Mouse (Mus musculus): ENCODE data around the gene Ssc4d. TPM values are rescaled to one million over a fixed set of nuclear protein-coding genes. Genes with fewer than 3 reads are reported as not detected.
A peak's percentile ranks its signal among the peaks of the same experiment; 100 is the strongest.

Gene Ssc4d
- polyA plus RNA-seq, 2 experiments, result 2.6 to 6.6 TPM

DNA sequence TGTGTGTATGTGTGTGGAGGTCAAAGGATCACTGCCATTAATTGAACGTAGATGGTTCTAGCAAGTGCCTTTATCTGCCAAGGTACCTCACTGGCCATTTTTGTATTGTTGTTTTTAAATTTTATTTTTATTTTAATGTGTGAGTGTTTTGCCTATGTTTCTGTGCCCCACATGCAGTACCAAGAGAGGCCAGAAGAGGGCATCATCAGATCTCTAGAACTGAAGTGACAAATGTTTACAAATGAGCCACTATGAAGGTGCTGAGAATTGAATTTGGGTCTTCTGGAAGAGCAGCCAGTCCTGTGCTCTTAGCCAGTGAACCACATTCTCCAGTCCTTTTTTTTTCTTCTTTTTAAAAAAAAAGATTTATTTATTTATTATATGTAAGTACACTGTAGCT lies 5.5 kb downstream of the Ssc4d start:
- DNase-seq (ENCODE audit: low spot score) (no peak), ATAC-seq (ENCODE audit: low FRiP score, low read depth) (no peak)
- H3K4me3 ChIP-seq (replicated peaks; ENCODE audit: low read length), result no peak overlapping the region
- H3K27ac ChIP-seq (replicated peaks; ENCODE audit: low read depth, low read length), result no peak overlapping the region
- H3K9ac ChIP-seq (ENCODE audit: low read depth, low read length, severe bottlenecking), result no peak overlapping the region
- no peaks in the 10 kb centered on the region for H3K27me3 ChIP-seq (ENCODE audit: control insufficient read depth, insufficient read depth, low read length)
- H3K9me3 ChIP-seq (ENCODE audit: control insufficient read depth, low read length), result no peaks in the 10 kb centered on the region
- H3K4me1 ChIP-seq (ENCODE audit: control insufficient read depth, insufficient read depth, low read length), result peaks cover 6% of the 10 kb centered on the region; the same call in 1 of the 2 replicates
- no peak for TF ChIP-seq POLR2A (IDR thresholded peaks at IDR 0.05; ENCODE audit: borderline replicate concordance, extremely low read depth, insufficient read depth, insufficient read length)
- WGBS, result 64% methylated on average over 1 of the region's 1 CpGs
- no peaks in the 10 kb centered on the region for H3K36me3 ChIP-seq (ENCODE audit: control insufficient read depth, insufficient read depth, low read length)
- no peak overlapping the region for H3K4me2 ChIP-seq (replicated peaks; ENCODE audit: low read depth, low read length, severe bottlenecking)

DNA sequence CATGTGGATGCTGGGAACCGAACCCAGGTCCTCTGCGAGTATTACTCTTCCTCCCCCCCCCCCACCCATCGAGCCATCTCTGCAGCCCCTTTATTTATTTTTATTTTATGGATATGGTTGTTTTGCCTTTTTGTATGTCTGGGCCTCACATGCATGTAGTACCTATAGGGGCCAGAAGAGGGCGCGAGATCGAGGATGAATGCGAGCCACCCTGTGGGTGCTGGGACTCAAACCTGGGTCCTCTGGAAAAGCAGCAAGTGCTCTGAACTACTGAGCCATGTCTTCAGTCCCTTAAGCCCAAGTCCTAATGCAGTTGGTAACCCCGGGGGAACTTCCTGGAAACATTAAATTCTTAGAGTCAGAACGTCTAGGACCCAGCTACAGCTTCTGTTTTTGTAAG lies 7.5 kb downstream of the Ssc4d start:
- WGBS, result 57% methylated on average over 9 of the region's 9 CpGs

DNA sequence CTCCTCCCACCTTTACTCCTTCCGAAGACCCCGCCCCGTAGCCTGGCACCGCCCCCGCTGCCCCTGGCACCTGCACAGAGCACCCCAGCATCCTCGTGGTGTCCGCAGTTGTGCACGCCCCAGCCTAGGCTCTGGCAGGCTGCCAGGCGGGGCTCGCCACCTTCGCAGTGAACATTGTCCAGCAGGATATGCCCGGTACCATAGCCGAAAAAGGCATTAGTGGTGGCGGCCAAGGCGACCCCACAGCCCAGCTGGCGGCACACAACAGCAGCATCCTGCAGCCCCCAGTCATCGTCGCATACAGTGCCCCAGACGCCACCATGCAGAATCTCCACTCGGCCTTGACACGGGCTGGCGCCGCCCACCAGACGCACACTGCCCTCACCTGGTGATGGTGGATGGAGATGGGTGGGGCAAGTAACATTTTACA lies 8.8 kb downstream of the Ssc4d start:
- DNase-seq (ENCODE audit: low spot score) (no peak), ATAC-seq (ENCODE audit: low FRiP score, low read depth) (no peak)
- Histone ChIP-seq H3K9me3 (ENCODE audit: control insufficient read depth, low read length) (no peaks in the 10 kb centered on the region), H3K4me3 (replicated peaks; ENCODE audit: low read length) (peak overlapping the region; percentile 21; the same call in 1 of the 2 replicates), H3K4me2 (replicated peaks; ENCODE audit: low read depth, low read length, severe bottlenecking) (peak overlapping the region; percentile 47), H3K9ac (ENCODE audit: low read depth, low read length, severe bottlenecking) (peak overlapping the region; percentile 38; the same call in 1 of the 2 replicates), H3K36me3 (ENCODE audit: control insufficient read depth, insufficient read depth, low read length) (no peaks in the 10 kb centered on the region), H3K27me3 (ENCODE audit: control insufficient read depth, insufficient read depth, low read length) (no peaks in the 10 kb centered on the region), H3K4me1 (ENCODE audit: control insufficient read depth, insufficient read depth, low read length) (peaks cover 14% of the 10 kb centered on the region), H3K27ac (replicated peaks; ENCODE audit: low read depth, low read length) (no peak overlapping the region)
- TF ChIP-seq POLR2A (IDR thresholded peaks at IDR 0.05; ENCODE audit: borderline replicate concordance, extremely low read depth, insufficient read depth, insufficient read length), result no peak
- WGBS, result 6% methylated on average over 24 of the region's 24 CpGs

More for the DNA sequence above, 7.5 kb downstream of the Ssc4d start:
- H3K9ac ChIP-seq (ENCODE audit: low read depth, low read length, severe bottlenecking), result no peak overlapping the region
- DNase-seq (ENCODE audit: low spot score), result no peak
- H3K9me3 ChIP-seq (ENCODE audit: control insufficient read depth, low read length), result no peaks in the 10 kb centered on the region
- peaks cover 8% of the 10 kb centered on the region for H3K4me1 ChIP-seq (ENCODE audit: control insufficient read depth, insufficient read depth, low read length)
- no peaks in the 10 kb centered on the region for H3K36me3 ChIP-seq (ENCODE audit: control insufficient read depth, insufficient read depth, low read length)
- H3K27ac ChIP-seq (replicated peaks; ENCODE audit: low read depth, low read length), result no peak overlapping the region
- no peak overlapping the region for H3K4me3 ChIP-seq (replicated peaks; ENCODE audit: low read length)
- H3K4me2 ChIP-seq (replicated peaks; ENCODE audit: low read depth, low read length, severe bottlenecking), result no peak overlapping the region
- TF ChIP-seq POLR2A (IDR thresholded peaks at IDR 0.05; ENCODE audit: borderline replicate concordance, extremely low read depth, insufficient read depth, insufficient read length), result no peak
- no peak for ATAC-seq (ENCODE audit: low FRiP score, low read depth)
- no peaks in the 10 kb centered on the region for H3K27me3 ChIP-seq (ENCODE audit: control insufficient read depth, insufficient read depth, low read length)

DNA sequence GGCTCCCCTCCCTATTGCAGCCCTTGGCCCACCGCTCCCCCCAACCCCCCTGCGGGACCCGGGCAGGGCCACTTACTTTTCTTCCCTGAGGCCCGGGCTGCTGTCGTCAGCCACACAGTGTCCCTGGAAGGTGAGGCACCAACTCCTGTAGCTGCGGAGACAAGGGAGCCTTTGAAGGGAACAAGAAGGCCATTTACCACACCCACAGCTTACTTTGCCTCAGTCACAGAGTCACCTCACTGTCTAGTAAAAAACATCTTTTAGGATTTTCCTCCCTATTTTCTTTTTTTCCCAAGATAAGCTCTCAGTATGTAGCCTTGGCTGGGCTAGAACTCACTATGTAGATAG lies 11.1 kb downstream of the Ssc4d start:
- peak overlapping the region; percentile 88 for H3K9ac ChIP-seq (ENCODE audit: low read depth, low read length, severe bottlenecking)
- no peaks in the 10 kb centered on the region for H3K9me3 ChIP-seq (ENCODE audit: control insufficient read depth, low read length)
- peak overlapping the region; percentile 67 for H3K4me3 ChIP-seq (replicated peaks; ENCODE audit: low read length)
- no peak for TF ChIP-seq POLR2A (IDR thresholded peaks at IDR 0.05; ENCODE audit: borderline replicate concordance, extremely low read depth, insufficient read depth, insufficient read length)
- WGBS, result 5% methylated on average over 5 of the region's 6 CpGs
- H3K27ac ChIP-seq (replicated peaks; ENCODE audit: low read depth, low read length), result peak overlapping the region; percentile 92
- no peak for DNase-seq (ENCODE audit: low spot score)
- no peaks in the 10 kb centered on the region for H3K36me3 ChIP-seq (ENCODE audit: control insufficient read depth, insufficient read depth, low read length)
- H3K4me1 ChIP-seq (ENCODE audit: control insufficient read depth, insufficient read depth, low read length), result peaks cover 15% of the 10 kb centered on the region
- H3K27me3 ChIP-seq (ENCODE audit: control insufficient read depth, insufficient read depth, low read length), result no peaks in the 10 kb centered on the region
- no peak for ATAC-seq (ENCODE audit: low FRiP score, low read depth)
- peak overlapping the region; percentile 93 for H3K4me2 ChIP-seq (replicated peaks; ENCODE audit: low read depth, low read length, severe bottlenecking)

DNA sequence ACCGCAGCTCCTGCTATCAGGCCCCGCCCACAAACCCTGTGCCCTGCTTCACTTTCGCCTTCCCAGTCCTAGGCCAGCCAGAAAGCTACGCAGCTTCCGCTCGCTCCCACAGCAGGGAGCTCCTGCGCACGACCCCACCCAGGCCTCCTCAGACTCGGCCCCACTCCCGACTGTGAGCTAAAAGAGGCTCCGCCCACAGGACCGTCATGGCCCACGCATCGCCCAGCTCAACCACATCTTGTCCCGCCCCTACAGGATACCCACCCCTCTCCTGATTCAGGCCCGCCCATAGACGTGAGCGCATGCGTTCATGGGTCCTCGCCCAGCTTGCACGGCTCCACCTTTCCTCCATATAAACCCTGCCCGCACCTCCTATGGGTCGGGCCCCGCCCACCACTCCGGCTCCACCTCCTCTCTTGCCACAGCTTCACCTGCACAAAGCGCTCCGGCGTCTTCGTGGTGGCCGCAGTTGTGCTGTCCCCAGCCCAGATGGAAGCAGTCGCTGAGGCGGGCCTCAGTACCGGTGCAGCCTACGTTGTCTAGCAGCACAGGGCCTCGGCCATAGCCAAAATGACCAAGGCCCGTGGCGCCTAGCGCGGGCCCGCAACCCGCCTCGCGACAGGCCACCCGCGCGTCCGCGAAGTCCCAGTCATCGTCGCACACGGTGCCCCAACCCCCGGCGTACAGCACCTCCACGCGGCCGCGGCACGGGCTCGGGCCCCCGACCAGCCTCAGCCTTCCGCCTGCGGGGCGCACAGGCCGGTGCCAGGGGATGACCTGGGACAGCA lies 11.6 kb downstream of the Ssc4d start:
- DNase-seq (ENCODE audit: low spot score), result peak; percentile 99
- peak overlapping the region; percentile 88 for H3K9ac ChIP-seq (ENCODE audit: low read depth, low read length, severe bottlenecking)
- no peaks in the 10 kb centered on the region for H3K36me3 ChIP-seq (ENCODE audit: control insufficient read depth, insufficient read depth, low read length)
- peak; percentile 94 for ATAC-seq (ENCODE audit: low FRiP score, low read depth)
- WGBS, result 3% methylated on average over 55 of the region's 64 CpGs
- peak overlapping the region; percentile 67 for H3K4me3 ChIP-seq (replicated peaks; ENCODE audit: low read length)
- H3K9me3 ChIP-seq (ENCODE audit: control insufficient read depth, low read length), result no peaks in the 10 kb centered on the region
- H3K4me2 ChIP-seq (replicated peaks; ENCODE audit: low read depth, low read length, severe bottlenecking), result peak overlapping the region; percentile 93
- H3K4me1 ChIP-seq (ENCODE audit: control insufficient read depth, insufficient read depth, low read length), result peaks cover 19% of the 10 kb centered on the region
- peak; percentile 99 for TF ChIP-seq POLR2A (IDR thresholded peaks at IDR 0.05; ENCODE audit: borderline replicate concordance, extremely low read depth, insufficient read depth, insufficient read length)
- peak overlapping the region; percentile 92 for H3K27ac ChIP-seq (replicated peaks; ENCODE audit: low read depth, low read length)
- no peaks in the 10 kb centered on the region for H3K27me3 ChIP-seq (ENCODE audit: control insufficient read depth, insufficient read depth, low read length)

Measured in limb, embryonic 14.5 days (tissue).